Mouse (Mus musculus) myocyte (in vitro differentiated cells): ENCODE data around the gene Mfng.

Source experiments
- CEBPB ChIP-seq: IDR thresholded peaks from 2 replicates; pipeline ENCODE4 v1.6.1; 2011; ENCODE audit warnings: mild to moderate bottlenecking, moderate library complexity; ENCODE audit not compliant: poor library complexity, insufficient read depth, severe bottlenecking
- MAX ChIP-seq: IDR thresholded peaks from one replicate; pipeline ENCODE4 v1.6.1; 2011; ENCODE audit warnings: low read depth, mild to moderate bottlenecking, control low read depth
- MYOD1 ChIP-seq, 3 experiments: IDR thresholded peaks; one replicate each; pipeline ENCODE4 v1.6.1; 2011; ENCODE audit warnings: control low read depth in 2 of 3, low read depth in 2 of 3, mild to moderate bottlenecking in 2 of 3, moderate library complexity in 1 of 3; ENCODE audit not compliant: insufficient read length in 2 of 3, control insufficient read depth in 1 of 3
- POLR2A ChIP-seq: IDR thresholded peaks from one replicate; pipeline ENCODE4 v1.6.1; 2011; ENCODE audit warnings: low read depth, mild to moderate bottlenecking, control low read depth, moderate library complexity; ENCODE audit not compliant: insufficient read length
- POLR2AphosphoS2 ChIP-seq: IDR thresholded peaks from one replicate; pipeline ENCODE4 v1.6.1; 2011; ENCODE audit warnings: low read depth, control low read depth; ENCODE audit not compliant: insufficient read length
- REST ChIP-seq: IDR thresholded peaks from one replicate; pipeline ENCODE4 v1.6.1; 2011; ENCODE audit warnings: mild to moderate bottlenecking, control low read depth, moderate library complexity; ENCODE audit not compliant: insufficient read depth, insufficient read length
- USF1 ChIP-seq: IDR thresholded peaks from one replicate; pipeline ENCODE4 v1.6.1; 2011; ENCODE audit warnings: low read depth, mild to moderate bottlenecking, control low read depth, moderate library complexity

GRCm38 (mm10) chr15:78773290-78773729, at the start of gene Mfng:
- TF ChIP-seq MAX (no peak), POLR2A (no peak), MYOD1 (IDR thresholded peaks at IDR 0.05; ENCODE audit: control insufficient read depth in 1 of 3, insufficient read length in 2 of 3, low read depth in 2 of 3) (peak in 2 of 3 experiments; percentile 83 to 91), CEBPB (no peak), REST (no peak), POLR2AphosphoS2 (no peak), USF1 (no peak)
